ENCODE assay signal across 18 mouse cellular contexts in genomic region chr13:63927326-63927725, GRCm38 (mm10).
DNase-seq lines count a peak whose midpoint lies in the region; ATAC-seq lines count a peak whose summit lies in the region.
"Had no signal": no experiment of that assay in that cellular context is flagged by ENCODE, and none has a peak within 500 bp of the region (broad histone marks: within the 10 kb centered on the region; RNA-seq: fewer than 3 reads in every experiment).

No protein-coding gene starts in this region.

- H3K9me3 ChIP-seq in lung, embryonic 15.5 days: no peaks in the 10 kb centered on the region
- no peaks in the 10 kb centered on the region for H3K9me3 ChIP-seq in intestine, embryonic 16.5 days (ENCODE audit: control insufficient read depth, low read length)
- H3K9me3 ChIP-seq: embryonic facial prominence, embryonic 15.5 days; forebrain, embryonic 13.5 days; heart, embryonic 12.5 days; hindbrain, embryonic 10.5 days; limb, embryonic 13.5 days; midbrain, embryonic 12.5 days had no signal

- no peak overlapping the region for H3K4me3 ChIP-seq in lung, embryonic 15.5 days
- no peak overlapping the region for H3K4me3 ChIP-seq in intestine, embryonic 16.5 days (ENCODE audit: low read length)
- H3K4me3 ChIP-seq: embryonic facial prominence, embryonic 15.5 days; forebrain, embryonic 13.5 days; heart, embryonic 12.5 days; hindbrain, embryonic 10.5 days; limb, embryonic 13.5 days; midbrain, embryonic 12.5 days had no signal

- no peak overlapping the region for H3K9ac ChIP-seq in lung, embryonic 15.5 days
- no peak overlapping the region for H3K9ac ChIP-seq in intestine, embryonic 16.5 days (ENCODE audit: low read depth, low read length)
- H3K9ac ChIP-seq: embryonic facial prominence, embryonic 15.5 days; forebrain, embryonic 13.5 days; heart, embryonic 12.5 days; limb, embryonic 13.5 days; midbrain, embryonic 12.5 days had no signal

- intact Hi-C loops in left cerebral cortex, postnatal 36 days (cut with DNase I): no loop called here

- H3K27me3 ChIP-seq in lung, embryonic 15.5 days: no peaks in the 10 kb centered on the region
- H3K27me3 ChIP-seq in intestine, embryonic 16.5 days (replicated peaks; ENCODE audit: control insufficient read depth, insufficient read depth, low read length): no peaks in the 10 kb centered on the region
- H3K27me3 ChIP-seq: embryonic facial prominence, embryonic 15.5 days; heart, embryonic 12.5 days; limb, embryonic 13.5 days had no signal

- DNase-seq in lung, postnatal 14 days: no peak
- DNase-seq in ZHBTc4 (ENCODE audit: low read depth, low spot score): peak; percentile 58
- peak; percentile 24 for DNase-seq in yolk sac, embryonic 10.5 days (ENCODE audit: low spot score)
- no peak for DNase-seq in adrenal gland, postnatal 4 days (ENCODE audit: low spot score in 2 of 2)
- DNase-seq in left cerebral cortex, postnatal 36 days (ENCODE audit: low spot score in 2 of 2): no peak
- DNase-seq: adrenal gland, postnatal 10 days; cerebellum, adult 9-11 months; layer of hippocampus, postnatal 36 days had no signal

- no peak overlapping the region for H3K4me2 ChIP-seq in lung, embryonic 15.5 days
- no peak overlapping the region for H3K4me2 ChIP-seq in intestine, embryonic 16.5 days (ENCODE audit: low read depth, low read length)
- H3K4me2 ChIP-seq: embryonic facial prominence, embryonic 15.5 days; forebrain, embryonic 13.5 days; heart, embryonic 12.5 days; limb, embryonic 13.5 days; midbrain, embryonic 12.5 days had no signal

- 14% methylated on average over 4 of the region's 4 CpGs for WGBS in lung, embryonic 15.5 days
- 51% methylated on average over 4 of the region's 4 CpGs for WGBS in intestine, embryonic 16.5 days

- peaks cover 39% of the 10 kb centered on the region for H3K4me1 ChIP-seq in lung, embryonic 15.5 days
- H3K4me1 ChIP-seq in intestine, embryonic 16.5 days (ENCODE audit: control insufficient read depth, insufficient read depth, low read length): peaks cover 25% of the 10 kb centered on the region

- no peaks in the 10 kb centered on the region for H3K36me3 ChIP-seq in lung, embryonic 15.5 days
- no peaks in the 10 kb centered on the region for H3K36me3 ChIP-seq in intestine, embryonic 16.5 days (ENCODE audit: control insufficient read depth, insufficient read depth, low read length)
- H3K36me3 ChIP-seq: embryonic facial prominence, embryonic 15.5 days; heart, embryonic 12.5 days; hindbrain, embryonic 10.5 days; limb, embryonic 13.5 days; midbrain, embryonic 12.5 days had no signal

- H3K27ac ChIP-seq in lung, embryonic 15.5 days: peak overlapping the region; percentile 48; the same call in 1 of the 2 replicates
- peak overlapping the region; percentile 55; the same call in 1 of the 2 replicates for H3K27ac ChIP-seq in intestine, embryonic 16.5 days (ENCODE audit: low read length)
- H3K27ac ChIP-seq: embryonic facial prominence, embryonic 15.5 days; forebrain, embryonic 13.5 days; hindbrain, embryonic 10.5 days; limb, embryonic 13.5 days; midbrain, embryonic 12.5 days had no signal

- peak; percentile 50; the same call in 1 of the 2 replicates for ATAC-seq in lung, embryonic 15.5 days (ENCODE audit: borderline replicate concordance, extremely low read depth, low FRiP score, low TSS enrichment)
- no peak; the same call in 1 of the 2 replicates for ATAC-seq in intestine, embryonic 16.5 days
- ATAC-seq: CD4-positive, CD25-positive, alpha-beta regulatory T cell, adult 4 months; forebrain, embryonic 13.5 days; inflammation-experienced regulatory T-cells, adult 6 months had no signal

Comparison
In these comparisons a context has a peak if more than half of its experiments do, and no peak if none do; other contexts are left out.
1. DNase-seq: peak in ZHBTc4 (single experiment) and yolk sac, embryonic 10.5 days (single experiment); none in lung, postnatal 14 days (single experiment), adrenal gland, postnatal 4 days (0 of 2) and left cerebral cortex, postnatal 36 days (0 of 2).